Mouse (Mus musculus) MN1 (cell line): ENCODE results near the gene Tlr3.

Source experiments
- DNase-seq: peaks from one replicate; pipeline ENCODE4 v3.0.0-alpha.2; 2016; ENCODE audit warnings: low spot score

Tlr3 gene

DNA sequence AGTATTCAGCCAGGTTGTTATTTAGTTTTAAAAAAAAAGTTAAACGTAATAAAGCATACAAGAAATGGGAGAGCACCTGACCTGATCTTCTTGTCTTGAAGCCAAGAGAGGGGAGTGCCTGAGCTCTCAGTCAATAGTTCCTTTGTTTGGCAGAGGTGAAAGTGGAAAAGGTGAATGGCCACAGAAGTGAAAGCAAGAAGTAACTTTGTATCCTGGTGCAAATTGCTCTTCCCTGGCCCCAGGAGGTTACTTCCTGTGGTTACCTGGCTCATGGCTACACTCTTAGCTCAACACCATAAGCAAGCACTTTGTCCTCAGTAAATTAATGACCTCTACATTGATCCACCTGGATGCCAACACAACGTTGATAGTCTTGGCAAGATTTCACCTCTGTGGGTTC is at the start of gene Tlr3:
Tlr3 (minus strand) TSS at position 199 of the 400 bp plus-strand sequence.
- no peak for DNase-seq

DNA sequence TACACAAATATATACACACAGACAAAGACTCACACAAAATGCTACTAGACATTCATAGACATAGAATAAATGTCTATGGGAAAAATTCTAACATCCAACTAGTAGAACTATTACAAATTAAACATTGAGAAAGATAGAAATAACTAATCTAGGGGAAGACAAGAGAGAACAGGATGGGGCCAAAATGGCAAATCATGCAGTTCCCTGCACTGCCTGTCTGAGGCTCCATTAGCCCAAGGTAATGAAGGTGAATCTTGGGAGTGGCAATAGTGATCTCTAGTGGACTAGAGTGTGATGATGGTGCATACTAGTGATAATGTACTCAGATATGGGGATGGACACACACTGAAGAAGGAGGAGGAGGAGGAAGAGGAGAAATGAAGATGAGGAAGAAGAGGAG is 47.0 kb upstream of the Tlr3 start:
- no peak for DNase-seq

DNA sequence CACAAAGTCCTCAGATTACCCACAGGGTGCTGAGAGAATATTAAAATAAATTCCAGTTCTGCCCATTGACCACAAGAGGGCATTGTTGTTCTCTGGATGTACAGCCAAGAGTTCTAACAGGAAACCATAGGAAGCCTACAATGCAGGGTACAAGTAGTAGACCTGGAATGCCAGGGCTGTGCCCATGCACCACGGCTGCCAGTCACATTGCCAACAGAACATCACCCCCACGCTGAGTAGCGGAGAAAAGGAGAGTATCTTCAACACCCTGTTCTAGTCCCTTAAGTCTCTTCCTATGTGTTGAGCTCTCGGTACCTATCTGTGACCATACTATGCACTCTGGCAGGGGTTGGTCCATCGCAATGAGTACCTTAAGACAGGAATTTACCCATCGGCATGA is 43.5 kb upstream of the Tlr3 start:
- peak; percentile 74 for DNase-seq

DNA sequence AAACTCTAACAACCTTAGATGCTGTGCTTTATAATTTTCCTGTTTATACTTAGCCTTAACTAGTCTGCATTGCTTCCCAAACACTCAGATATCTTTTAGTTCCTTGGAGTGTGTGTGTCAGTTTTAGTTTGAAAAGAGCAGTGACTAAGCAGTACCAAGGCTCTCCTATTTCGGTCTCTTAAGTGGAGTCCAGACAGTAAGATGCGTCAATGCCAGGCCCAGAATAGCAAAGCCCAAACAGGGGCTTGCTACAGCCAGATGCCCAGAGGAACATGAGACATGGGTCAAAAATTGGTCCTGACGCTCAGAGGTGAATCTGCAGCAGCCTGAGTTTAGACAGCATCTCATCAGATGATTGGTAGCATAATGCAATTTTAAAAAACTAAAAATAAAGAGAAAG is 41.2 kb upstream of the Tlr3 start:
- no peak for DNase-seq

DNA sequence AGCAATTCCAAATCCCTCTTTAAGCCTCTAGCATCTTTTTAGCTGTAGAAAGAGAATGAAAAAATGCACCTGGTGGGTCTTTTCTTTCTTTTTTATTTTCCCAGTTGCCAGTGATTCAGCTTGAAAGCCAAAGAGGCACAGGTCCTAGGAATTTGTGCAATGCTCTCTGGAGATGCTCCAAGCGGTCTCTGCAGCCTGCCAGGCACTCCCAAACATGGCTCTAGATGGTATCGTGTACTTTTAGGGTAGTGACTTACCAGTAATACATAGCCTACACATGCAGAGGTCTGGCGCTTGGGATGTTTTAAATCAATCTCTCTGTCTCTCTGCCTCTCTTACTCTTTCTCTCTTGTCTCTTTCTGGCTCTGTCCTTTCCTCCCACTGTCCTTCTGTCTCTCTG is 38.0 kb upstream of the Tlr3 start:
- no peak for DNase-seq

DNA sequence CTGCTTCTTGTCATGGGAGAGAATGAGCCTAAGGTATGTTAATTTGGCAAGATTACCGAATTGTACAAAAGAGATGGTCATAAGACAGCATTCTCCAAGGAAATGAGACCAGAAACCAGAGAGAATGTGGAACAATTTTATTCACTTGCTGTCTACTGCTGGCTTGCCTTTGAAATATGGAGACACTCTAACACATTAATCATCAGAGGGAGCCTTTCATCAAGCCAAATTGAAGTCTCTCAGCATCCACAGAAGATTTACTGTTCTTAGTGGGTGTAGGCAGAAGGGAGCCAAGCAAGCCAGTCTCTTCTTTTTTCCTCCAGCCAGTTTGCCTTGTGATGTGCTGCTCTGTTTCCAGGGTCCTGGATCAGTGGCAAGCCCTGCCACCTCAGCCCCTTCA is 37.4 kb upstream of the Tlr3 start:
- DNase-seq, result no peak

DNA sequence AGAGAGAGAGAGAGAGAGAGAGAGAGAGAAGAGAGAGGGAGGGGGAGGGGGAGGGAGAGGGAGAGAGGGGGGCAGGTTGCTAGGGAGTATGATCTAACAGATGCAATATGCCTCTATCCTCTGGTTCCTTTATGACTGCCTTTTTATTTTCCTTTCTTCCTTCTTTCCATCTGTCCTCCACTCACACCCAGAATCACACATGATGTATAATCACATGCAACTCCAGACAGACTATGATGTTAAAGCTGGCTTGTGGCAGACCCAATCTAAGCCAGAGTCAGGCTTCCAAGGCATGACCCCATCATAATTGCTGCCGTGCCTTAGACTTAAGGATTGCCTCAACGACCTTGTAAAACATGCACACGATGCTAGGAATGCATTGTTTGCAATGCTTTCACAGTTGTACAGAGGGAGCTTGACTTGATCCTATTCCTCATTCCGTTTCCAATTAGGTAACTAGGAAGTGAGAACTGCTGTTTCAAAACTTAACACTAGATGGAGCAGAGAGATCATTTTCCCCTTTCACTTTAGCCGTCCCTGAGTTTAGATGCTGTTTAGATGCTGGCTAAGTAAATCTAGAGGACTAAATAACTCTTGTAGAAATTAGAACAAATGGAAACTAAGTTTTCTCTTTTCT is 28.1 kb upstream of the Tlr3 start:
- DNase-seq, result peak; percentile 53

DNA sequence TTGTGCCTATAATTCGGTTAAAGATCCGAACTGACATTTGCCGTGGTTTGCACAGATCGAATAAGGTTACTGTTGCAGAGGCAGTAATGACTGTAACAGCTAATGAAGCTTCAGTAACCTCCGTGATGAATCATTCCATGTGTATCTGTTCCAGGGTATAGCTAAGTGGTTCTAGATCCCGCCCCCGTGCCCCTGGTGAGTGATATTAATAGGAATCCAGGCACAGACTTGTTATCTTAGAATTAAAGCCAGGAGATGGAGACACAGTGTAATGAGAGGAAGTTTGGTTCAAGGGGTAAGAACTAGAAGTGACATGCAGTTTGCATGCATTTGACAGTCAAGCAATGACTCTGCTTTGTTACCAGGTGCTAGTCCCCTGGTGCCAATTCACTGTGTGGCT is 9.3 kb upstream of the Tlr3 start:
- no peak for DNase-seq

DNA sequence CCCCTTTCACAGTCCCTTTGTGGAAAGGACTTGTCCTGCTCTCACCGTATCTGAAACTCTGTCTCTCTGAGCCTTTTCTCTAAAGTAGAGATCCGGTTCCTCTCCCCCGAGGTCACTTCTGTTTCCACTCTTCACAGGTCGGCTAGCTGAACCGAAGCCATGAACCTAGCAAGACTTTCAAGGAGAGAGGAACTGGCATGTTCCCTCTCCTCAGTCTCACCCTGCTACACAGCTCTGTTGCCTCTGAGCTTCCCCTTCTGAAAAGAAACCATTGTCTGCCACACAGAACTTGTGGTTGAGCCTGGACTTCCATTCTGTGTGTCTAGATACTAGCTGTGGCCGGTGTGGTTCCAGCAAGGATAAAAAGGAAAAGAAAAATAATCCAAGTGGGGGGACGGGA is 4.1 kb upstream of the Tlr3 start:
- no peak for DNase-seq

DNA sequence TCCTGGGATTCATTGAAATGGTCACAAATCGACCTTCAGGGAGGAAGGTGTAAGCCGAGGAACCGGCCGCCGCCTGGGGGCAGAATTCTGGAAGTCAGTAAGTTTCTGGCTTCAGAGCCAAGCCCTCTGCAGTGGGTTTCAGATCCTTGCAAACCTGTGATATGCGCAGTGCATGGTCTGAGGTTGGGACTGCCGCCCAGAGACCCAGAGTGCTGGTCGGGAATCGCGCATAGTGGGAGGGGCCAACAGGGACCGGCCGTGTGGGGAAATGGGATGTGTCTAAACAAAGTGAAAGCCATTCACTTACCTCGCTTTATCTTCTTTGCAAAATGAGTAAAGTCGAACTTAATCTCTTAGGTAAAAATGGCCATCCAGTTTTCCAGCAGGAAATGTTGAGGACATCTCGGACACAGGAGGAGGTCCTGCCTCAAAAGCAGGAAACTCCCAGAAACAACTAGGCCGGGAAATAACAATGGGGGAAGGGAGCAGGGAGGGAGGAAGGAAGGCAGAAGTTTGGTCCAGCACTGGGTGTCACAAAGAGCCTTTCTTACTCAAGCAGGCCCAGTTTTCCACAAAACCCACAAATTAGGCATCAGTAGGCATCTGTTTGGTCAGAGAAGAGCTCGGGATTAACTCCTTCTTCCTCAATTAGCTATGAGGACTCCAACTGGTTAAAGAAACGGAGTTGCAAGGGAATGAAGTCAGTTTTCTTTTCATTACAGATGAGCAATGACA is 567 bp downstream of the Tlr3 start:
- DNase-seq, result peak; percentile 32

DNA sequence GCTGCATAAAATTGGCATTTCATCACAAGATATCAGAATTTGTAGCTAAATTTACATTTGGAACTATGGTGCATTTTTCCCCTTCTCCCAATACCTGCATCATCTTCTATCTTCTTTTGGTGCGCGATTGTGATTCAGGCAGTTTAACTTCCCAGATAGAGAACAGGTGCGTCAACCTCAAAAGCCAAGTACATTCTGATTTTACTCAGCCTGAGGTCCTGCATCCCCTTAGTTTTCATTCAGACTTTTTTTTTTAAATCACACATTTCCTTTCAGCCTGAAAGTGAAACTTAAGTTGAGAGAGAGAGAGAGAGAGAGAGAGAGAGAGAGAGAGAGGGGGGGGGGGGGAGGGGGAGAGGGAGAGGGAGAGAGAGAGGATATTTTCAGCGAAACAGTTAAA is 1.2 kb downstream of the Tlr3 start:
- no peak for DNase-seq

DNA sequence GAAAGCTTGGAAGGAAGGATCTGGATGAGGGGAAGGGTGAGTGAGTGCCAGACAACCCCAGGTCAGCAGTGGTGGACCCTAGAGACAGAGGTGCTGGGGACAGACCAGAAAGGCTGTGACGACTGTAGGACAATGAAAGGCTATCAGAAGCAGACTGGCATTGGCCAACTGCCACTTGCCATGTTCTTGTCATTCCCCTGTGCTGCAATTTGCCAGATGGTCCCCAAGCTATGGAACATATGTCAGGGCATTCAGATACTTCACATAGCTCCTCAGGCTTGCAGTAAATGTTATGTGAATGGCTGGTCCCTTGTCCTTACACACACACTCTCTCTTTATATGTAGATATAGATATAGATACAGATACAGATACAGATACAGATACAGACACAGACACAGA is 27.6 kb downstream of the Tlr3 start:
- DNase-seq, result no peak

DNA sequence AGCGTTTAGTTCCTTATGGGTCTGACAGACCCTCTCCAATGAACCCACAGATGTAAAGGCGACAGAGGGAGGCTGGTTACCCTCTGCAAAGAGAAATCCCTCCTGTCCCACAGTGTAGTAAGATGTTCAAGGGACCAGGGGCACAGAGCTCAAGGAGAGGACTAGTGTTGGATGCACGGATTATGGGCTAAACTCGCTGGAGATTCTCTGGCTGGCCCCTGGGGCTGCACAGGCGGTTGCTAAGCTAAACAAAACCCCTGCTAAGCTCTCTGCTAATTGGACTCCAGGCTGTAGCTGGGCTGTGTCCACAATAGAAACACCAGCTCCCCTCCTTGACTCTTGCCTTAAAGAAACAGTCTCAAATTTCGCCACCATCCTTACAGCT is 28.9 kb downstream of the Tlr3 start, which contains the start of gene Fam149a:
Fam149a (minus strand) TSS at position 329 of the 385 bp plus-strand sequence.
- no peak for DNase-seq

DNA sequence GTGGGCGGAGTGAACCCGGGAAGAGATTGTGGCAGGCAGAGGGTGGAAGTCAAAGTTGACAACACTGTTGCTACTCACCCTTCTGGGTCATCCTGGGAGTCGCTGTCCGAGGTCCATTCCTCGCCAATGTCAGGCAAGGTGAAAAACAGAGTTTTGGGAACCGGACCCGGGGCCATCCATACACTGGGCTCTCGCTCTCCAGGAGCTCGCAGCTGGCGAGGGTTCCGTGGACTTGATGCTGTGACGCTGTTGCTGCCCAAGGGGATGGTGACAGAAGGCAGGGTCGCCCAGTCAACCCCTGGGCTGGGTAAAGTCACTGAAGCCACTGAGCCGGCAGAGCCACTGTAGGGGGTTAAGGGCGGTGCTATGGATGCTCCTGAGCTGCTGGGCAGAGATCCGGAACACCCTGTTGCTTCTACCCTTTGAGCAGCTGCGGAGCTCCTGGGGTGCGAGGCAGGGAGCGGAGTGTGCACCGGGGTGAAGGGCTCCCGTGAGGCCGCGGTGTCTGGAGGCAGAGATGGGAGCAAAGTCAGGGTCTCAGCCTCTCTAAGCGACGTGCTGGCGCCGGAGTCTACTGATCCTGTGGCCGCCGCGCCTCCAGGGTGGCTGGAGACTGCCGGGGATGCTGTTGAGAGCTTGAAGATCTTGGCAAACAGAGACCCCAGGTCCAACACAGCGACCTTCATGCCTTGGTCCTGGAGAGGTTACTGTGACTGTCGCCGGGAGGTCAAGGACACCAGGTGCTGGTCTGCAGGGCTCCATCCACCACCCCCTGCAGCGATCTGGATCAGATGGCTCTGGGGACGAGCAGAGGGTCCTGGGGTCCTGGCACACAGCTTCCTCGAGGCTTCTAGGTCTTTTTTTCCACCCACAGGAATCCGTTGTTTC is 29.6 kb downstream of the Tlr3 start:
- DNase-seq, result no peak

DNA sequence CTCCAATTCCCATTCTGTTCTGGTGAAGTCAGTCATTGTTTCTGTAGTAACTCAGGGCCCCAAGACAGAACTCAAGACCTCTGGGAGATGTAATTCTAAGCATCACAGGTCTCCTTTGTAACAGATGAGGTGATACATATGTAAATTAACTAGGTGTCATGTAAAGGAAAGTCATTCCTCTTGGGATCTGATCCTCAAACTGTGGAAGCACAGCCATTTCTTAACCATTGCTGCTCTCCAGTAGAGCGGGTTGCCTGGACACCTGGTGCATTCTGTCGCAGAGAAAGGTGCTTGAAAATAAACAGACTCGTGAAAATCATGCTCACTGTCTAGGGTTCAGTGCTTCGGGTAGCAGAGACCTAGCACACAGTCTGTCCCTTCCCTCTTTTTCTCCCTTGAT is 30.3 kb downstream of the Tlr3 start:
- DNase-seq, result no peak

DNA sequence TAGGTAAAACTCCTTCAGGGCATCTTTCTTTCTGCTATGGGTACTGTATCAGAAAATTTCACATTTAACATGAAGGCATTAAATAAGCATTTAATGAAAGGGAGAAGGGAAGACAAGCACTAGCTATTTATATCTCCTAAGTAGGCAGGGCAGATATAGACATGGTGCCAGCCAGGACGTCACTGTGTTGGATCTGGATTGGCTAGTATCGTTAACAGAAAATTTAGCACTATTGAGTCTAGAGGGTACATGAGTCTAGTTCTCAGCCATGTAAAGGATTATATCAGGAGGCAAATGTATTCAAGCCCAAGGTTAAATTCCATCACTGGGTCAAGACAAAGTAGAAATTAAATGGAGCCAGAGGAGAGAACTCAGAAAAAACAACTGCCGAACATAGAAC is 36.8 kb downstream of the Tlr3 start:
- no peak for DNase-seq

DNA sequence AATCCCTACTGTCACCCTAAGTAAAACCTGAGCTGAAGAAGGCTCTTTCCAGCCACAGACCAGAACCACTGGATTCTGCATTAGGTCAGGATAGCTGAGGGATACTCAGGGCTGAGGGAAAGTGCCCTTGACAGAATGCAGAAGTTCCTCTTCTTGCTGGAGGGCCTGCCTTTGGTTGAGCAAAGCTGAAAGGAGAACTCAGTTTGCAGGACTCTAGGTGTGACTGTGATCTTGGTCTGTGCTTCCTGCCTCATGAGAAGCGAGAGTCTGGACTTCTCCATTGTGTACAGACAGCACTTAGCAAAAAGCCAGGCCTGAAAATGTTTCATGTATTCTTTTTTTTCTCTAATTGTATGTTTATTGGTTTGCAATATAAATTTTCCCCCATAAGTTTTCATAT is 43.7 kb downstream of the Tlr3 start:
- DNase-seq, result no peak

DNA sequence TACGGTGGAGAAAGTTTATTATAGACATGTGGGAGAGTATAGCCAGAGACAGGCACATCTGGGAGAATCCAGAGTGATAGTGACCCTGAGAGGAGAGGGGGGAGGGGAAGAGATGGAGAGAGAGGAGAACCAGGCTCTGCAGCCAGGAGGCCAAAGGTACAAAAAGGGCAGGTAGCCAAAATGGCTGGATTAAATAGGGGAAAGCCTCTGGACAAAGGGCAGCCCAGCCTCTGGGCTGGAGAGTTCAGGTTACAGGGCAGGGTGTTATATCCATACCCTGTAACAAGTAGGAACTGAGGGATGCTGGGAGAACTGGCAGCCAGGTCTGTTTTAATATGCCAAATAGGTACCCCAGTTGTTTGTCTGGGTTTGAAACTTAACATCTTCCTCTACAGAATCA is 47.7 kb downstream of the Tlr3 start:
- no peak for DNase-seq

DNA sequence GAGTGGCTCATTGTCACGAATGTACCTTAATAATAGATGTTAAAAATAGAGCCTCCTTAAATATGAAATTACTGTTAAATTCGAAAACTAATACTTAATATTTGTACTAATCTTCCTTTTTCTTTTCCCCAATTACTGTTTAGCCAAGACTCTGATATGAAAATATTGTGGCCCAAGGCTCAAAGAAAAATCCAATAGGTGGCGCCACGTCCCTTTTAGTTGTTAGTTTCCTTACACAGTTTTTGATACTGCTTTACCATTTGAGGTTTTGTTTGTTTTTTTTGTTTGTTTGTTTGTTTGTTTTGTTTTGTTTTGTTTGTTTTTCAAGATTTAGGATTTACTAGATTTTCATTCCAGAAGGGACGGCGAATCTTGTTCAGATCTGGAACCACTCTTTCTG is 48.6 kb downstream of the Tlr3 start:
- DNase-seq, result no peak

DNA sequence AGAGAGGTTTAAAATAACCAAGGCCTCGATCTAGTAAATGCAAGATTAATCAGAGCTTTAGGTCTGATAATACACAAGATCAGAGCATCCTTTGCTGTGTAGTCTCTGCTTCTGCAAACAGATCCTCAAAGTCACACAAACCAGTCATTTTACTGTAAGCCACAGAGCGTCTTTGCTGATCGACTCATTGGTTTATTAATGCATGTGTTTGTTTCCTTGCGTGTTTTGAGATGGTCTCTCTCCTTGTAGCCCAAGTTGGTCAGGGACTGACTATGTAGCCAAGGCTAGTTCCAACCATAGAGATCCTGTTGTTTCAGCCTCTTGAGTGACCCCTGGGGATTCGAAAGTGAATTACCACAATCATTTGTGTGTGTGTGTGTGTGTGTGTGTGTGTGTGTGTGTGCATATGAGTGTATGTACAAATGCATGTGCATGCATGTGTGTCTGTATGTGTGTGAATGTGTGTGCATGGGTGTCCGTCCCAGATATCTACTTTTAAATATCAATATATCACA is 51.7 kb downstream of the Tlr3 start:
- peak; percentile 24 for DNase-seq

DNA sequence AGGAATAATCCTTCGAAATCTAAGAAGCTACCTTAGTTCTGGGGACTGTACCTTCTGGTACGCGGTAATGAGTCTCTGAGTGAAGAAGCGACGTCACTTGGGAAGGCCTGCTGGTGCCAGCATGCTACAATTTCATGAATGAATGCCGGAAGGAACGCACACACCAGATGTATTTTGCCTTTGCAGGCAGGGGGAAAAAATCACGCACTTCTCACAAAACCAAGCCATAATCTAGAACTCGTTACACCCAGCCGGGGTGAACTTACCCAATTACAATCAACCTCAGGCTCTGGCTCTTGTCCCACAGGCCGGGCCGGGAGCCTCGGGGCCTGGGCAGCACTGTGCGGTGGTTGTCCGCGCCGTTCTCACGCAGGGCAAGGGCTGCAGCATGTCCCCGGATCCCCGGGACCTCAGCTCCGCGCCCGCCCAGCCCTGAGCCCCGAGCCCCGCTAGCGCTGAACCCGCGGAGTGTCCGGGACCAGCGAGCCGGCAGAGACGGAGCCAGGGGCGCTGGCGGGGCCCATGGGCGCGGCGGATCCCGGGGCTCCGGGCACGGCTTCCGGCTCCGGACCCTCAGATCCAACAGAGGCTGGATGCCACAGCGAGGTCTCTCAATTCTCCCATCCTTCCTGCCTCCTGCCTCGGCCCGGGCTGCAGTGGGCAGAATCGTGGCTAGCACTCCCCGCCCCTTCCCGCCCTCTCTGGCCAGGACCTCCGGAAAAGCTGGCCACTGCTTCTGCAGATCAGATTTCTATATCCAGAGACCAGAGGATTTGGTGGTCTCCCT is 52.6 kb downstream of the Tlr3 start:
- DNase-seq, result peak; percentile 20

DNA sequence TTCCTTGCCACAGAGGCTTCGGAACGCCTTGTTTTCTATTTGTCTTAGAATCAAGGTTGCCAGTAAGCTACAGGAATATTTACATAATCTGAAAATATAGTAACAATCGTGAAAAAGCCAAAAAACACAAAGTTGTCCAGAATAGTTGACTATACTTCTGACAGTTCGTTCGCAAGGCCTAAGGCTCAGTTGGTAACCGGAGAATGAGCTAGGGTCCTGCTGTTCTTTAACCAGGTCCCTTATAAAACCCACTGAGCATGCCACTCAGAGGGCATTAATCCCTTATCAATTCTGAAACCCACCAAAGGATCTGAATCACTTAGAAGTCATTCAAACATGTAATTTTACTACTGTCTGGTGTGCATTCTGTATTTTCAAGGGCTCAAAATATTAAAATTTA is 55.1 kb downstream of the Tlr3 start:
- DNase-seq, result no peak
